Mouse (Mus musculus) megakaryocyte-erythroid progenitor cell, adult 5 weeks (primary cell): Measurements from ENCODE around the gene Gm10065. TPM values are rescaled to one million over a fixed set of nuclear protein-coding genes. Genes with fewer than 3 reads are reported as not detected.

Experiments
- polyA plus RNA-seq: library from polyadenylated mRNA; stranded (reverse); fragments of >175 nt; gene quantifications from 2 replicates; pipeline ENCODE4 v1.2.3, GENCODE M21; 2012

Gene Gm10065
- polyA plus RNA-seq: not detected in 2 replicates

DNA sequence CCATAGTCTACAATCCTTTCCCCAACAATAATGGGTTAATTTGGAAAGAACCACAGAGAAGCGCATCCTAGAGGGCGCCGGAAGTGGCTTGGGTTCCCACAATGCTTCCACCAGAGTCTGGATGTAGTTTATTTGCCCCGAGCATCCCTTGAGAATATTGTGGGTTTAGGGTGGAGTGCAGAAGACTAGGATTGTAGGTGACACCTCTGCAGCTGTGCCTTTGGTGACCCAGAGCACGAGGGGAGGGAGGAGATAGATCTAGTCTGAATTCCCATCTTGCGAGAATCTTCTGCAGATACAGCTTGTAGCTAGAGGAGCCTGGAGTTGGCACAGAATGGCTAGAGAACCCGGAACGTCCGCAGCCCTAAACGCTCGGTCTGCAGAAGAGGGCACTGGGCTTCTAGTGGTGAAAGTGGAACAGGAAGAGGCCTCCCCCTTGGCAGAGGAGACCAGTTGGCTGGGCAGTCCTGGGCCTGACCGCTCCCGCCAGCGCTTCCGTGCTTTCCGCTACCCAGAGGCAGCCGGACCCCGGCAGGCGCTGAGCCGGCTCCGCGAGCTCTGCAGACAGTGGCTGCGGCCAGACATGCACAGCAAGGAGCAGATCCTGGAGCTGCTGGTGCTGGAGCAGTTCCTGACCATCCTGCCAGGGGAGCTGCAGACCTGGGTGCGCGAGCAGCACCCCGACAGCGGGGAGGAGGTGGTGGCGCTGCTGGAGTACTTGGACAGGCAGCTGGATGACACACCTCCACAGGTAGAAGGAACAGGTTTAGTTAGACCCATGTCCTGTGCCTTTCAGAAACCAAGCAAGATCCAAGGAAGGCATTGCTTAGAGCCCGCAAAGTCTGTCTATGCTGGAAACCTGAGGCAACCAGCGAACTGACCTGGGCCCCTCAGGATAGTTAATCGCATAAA is at the start of gene Gm10065, which contains the start of gene Zkscan4:
Gm10065 (minus strand) TSS at position 683 of the 912 bp plus-strand sequence.
Zkscan4 (plus strand) TSS at position 149 of the 912 bp plus-strand sequence.

DNA sequence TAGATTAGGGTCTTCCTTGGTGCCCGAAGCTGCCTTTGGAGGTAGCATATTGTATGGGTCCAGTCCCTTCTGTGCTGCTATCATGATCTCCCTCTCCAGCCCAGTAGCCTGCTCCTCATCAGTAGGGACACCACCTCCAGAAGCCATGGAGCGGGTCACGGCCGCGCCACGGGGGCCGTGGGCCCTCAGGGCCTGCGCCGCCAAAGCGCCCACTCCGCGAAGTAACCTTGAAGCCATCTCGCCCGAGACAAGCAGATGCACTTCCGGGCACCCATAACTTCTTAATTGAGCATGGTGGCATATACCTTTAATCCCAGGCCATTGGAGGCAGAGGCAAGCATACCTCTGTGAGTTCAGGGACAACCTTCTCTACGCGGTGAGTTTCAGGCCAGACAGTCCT is 21.9 kb upstream of the Gm10065 start, which contains the start of gene Gm11273:
Gm11273 (minus strand) TSS at position 237 of the 400 bp plus-strand sequence.

DNA sequence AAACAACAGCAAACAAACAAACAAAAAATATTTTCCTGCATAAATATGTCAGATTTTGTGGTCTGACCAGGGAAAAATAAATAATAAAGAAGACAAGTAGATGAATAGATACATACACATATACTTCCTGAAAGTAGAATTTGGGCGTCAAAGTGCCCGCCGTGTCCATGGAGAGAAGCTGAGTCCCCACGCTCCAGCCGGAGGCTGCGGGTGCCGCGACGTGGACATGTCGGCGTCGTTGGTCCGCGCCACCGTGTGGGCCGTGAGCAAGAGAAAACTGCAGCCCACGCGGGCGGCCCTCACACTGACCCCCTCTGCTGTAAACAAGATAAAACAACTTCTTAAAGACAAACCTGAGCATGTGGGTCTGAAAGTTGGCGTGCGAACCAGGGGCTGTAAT is 15.8 kb upstream of the Gm10065 start, which contains the start of gene AK157302:
AK157302 (plus strand) TSS at position 144 of the 400 bp plus-strand sequence.

DNA sequence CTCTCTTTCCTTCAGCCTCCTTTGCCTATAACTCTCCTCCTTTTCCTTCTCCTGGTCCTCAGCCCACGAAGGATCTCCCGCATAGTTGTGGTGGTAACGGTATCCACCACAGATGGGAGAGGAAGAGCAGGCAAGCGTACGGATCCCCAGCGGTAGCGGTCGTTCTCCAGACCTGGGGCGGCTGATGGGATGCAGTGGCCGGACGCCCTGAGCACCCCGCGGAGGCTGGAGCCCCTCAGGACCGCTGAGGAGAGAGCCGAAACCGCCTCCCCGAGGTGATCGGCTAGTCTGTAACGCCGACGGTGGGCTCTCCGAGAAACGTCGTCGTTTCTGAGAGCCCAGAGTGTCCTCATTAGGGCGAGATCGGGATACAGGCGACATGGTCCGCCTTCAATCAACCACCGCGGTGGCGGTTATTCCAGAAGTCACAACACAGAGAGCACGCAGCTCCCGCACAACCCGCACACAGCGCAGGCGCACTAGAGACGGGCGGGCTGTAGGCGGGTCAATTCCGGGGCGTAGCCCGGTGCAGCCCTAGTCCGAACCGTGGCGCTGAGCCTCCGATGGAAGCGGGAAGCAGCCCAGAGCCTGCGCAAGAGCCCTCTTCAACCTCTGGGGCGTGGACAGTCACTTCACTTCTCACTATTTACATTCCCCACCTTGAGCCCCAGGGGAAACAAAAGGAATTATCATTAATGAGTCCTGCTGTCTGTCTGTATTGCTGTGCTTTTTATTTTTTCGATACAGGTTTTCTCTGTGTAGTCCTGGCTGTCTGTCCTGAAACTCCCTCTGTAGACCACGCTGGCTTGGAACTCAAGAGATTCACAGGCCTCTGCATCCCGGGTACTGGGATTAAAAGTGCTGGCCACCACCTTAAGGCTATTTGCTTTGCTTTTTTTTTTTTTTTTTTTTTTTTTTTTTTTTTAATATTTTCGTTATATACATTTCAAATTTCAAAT is 10.9 kb downstream of the Gm10065 start, which contains the start of gene Nkapl:
Nkapl (minus strand) TSS at position 449 of the 959 bp plus-strand sequence.

DNA sequence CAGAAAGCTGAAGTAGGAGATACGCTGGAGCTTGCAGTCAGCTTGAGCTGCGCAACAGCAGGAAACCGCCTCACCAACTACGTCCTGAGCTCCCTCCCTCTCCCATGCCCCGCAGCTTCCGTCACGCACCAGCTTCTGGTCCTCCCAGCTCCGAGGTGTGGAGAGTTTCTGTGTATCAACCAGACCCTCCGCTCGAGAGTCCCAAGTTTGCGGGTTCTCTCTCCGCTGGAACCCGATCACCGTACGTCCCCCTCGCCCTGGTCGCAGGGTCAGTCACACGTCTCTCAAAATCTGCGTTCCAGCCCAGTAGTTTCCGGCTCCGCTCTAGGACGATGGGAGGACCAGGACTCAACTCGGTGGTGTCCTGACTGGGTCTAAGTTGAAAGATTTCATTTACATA is 25.8 kb downstream of the Gm10065 start, which contains the start of gene Zscan26:
Zscan26 (minus strand) TSS at position 282 of the 400 bp plus-strand sequence.

DNA sequence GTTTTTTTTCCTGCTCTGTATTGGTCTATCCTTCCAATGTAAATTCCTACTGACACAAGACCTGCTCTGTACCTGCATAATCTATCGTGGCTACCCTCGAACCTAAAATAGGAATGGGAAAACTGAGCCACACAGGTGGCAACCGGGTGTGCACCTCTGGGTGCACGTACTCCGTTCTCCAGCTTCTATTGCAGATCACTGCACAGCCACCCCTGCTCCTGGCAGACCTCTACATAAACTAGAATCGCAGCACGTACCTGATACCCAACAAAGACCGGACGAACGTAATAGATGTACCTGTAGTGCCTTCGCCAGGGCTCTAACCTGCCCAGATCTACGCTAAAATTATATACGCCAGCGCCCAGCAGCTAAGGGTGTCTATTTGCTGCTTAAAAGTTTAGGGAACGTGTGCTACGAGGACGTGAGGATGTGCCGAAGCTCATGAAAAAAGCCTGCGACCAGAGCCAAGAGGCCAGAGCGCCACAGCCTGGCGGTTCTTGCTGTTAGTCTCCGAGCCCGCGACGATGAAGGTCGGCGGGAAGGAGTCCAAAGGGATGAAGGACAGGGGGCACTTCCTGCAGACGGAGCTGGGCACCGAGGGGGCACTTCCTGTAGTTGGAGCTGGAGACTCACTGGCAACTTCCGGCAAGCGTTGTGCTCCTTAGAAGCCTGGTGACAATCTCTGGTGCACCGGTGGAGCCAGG is 38.6 kb downstream of the Gm10065 start, which contains the start of gene Pgbd1:
Pgbd1 (minus strand) TSS at position 556 of the 704 bp plus-strand sequence.

Other genes starting within 250 kb of the Gm10065 start
- not detected in 2 replicates for gene Gpx5, start 186.7 kb downstream of the Gm10065 start, polyA plus RNA-seq
- gene Gpx6, start 167.3 kb downstream of the Gm10065 start, polyA plus RNA-seq: not detected in 2 replicates
- gene Olfr1367, start 132.5 kb downstream of the Gm10065 start, polyA plus RNA-seq: not detected in 2 replicates
- 1.9 and 2.0 TPM in 2 replicates for gene Zscan12, start 116.6 kb downstream of the Gm10065 start, polyA plus RNA-seq
- gene Zkscan3, start 76.7 kb downstream of the Gm10065 start, polyA plus RNA-seq: 4.7 and 4.8 TPM in 2 replicates
- 0.14 and 0.18 TPM in 2 replicates for gene Pgbd1, start 38.4 kb downstream of the Gm10065 start, polyA plus RNA-seq
- gene Zscan26, start 25.7 kb downstream of the Gm10065 start, polyA plus RNA-seq: 2.0 and 2.2 TPM in 2 replicates
- gene Nkapl, start 10.9 kb downstream of the Gm10065 start, polyA plus RNA-seq: 0.14 and 0.33 TPM in 2 replicates
- gene Zkscan4, start 534 bp downstream of the Gm10065 start, polyA plus RNA-seq: 0.16 TPM in 1 of 2 replicates, not detected in the other
- gene AK157302, start 15.8 kb upstream of the Gm10065 start, polyA plus RNA-seq: not detected in 2 replicates
- gene Gm11273, start 22.0 kb upstream of the Gm10065 start, polyA plus RNA-seq: 31.4 and 32.2 TPM in 2 replicates
- 1.0 and 1.8 TPM in 2 replicates for gene Zkscan8, start 51.7 kb upstream of the Gm10065 start, polyA plus RNA-seq
- gene Olfr1366, start 63.4 kb upstream of the Gm10065 start, polyA plus RNA-seq: not detected in 2 replicates
- gene Olfr1535, start 80.5 kb upstream of the Gm10065 start, polyA plus RNA-seq: not detected in 2 replicates
- gene Olfr1364, start 102.3 kb upstream of the Gm10065 start, polyA plus RNA-seq: not detected in 2 replicates
- not detected in 2 replicates for gene Olfr1362, start 134.6 kb upstream of the Gm10065 start, polyA plus RNA-seq
- gene Olfr11, start 163.1 kb upstream of the Gm10065 start, polyA plus RNA-seq: not detected in 2 replicates
- gene Olfr1361, start 183.9 kb upstream of the Gm10065 start, polyA plus RNA-seq: 0.03 TPM in 1 of 2 replicates, not detected in the other
- gene Olfr1360, start 198.0 kb upstream of the Gm10065 start, polyA plus RNA-seq: not detected in 2 replicates
- not detected in 2 replicates for gene Olfr1359, start 218.7 kb upstream of the Gm10065 start, polyA plus RNA-seq
- 1.1 and 2.1 TPM in 2 replicates for gene Hist1h2bl, start 236.7 kb upstream of the Gm10065 start, polyA plus RNA-seq
- gene Hist1h2ai, start 237.0 kb upstream of the Gm10065 start, polyA plus RNA-seq: 16.6 and 27.9 TPM in 2 replicates
- 27.0 and 31.9 TPM in 2 replicates for gene Hist1h3h, start 238.2 kb upstream of the Gm10065 start, polyA plus RNA-seq
- 1.7 and 4.9 TPM in 2 replicates for gene Hist1h2bm, start 242.6 kb upstream of the Gm10065 start, polyA plus RNA-seq